Mouse (Mus musculus) midbrain, embryonic 11.5 days (tissue): ENCODE data around the gene Xiap. TPM values are rescaled to one million over a fixed set of nuclear protein-coding genes. Genes with fewer than 3 reads are reported as not detected.

Experiments used
- ATAC-seq: fragments of 200-750 bp; cut with Nextera tagmentation; 2 replicates; pipeline ENCODE4 v1.8.0; 2017; ENCODE audit warnings: moderate TSS enrichment, moderate library complexity; ENCODE audit not compliant: low FRiP score
- DNase-seq: peaks from one replicate; pipeline ENCODE4 v3.0.0; 2015; ENCODE audit warnings: low spot score; ENCODE audit errors: missing footprints
- H3K27ac ChIP-seq: fragments of 300-500 bp; sonication (generic); 2 replicates; pipeline ENCODE4 v1.5.1; 2014; ENCODE audit warnings: low read depth, low read length
- H3K27me3 ChIP-seq: fragments of 300-500 bp; sonication (generic); 2 replicates; pipeline ENCODE4 v1.6.1; 2014; ENCODE audit warnings: mild to moderate bottlenecking, low read length, moderate library complexity, mixed read lengths; ENCODE audit not compliant: control insufficient read depth, insufficient read depth
- H3K36me3 ChIP-seq: fragments of 300-500 bp; sonication (generic); 2 replicates; pipeline ENCODE4 v1.6.1; 2014; ENCODE audit warnings: mild to moderate bottlenecking, low read length, moderate library complexity, mixed read lengths; ENCODE audit not compliant: control insufficient read depth, insufficient read depth
- H3K4me1 ChIP-seq: fragments of 300-500 bp; sonication (generic); 2 replicates; pipeline ENCODE4 v1.6.1; 2014; ENCODE audit warnings: low read length; ENCODE audit not compliant: control insufficient read depth, insufficient read depth
- H3K4me2 ChIP-seq: fragments of 300-500 bp; sonication (generic); 2 replicates; pipeline ENCODE4 v1.6.1; 2014; ENCODE audit warnings: mild to moderate bottlenecking, moderate library complexity
- H3K4me3 ChIP-seq: fragments of 300-500 bp; sonication (generic); 2 replicates; pipeline ENCODE4 v1.5.1; 2014; ENCODE audit warnings: low read depth, low read length
- H3K9ac ChIP-seq: fragments of 300-500 bp; sonication (generic); 2 replicates; pipeline ENCODE4 v1.6.1; 2014; ENCODE audit warnings: low read length
- H3K9me3 ChIP-seq: fragments of 300-500 bp; sonication (generic); 2 replicates; pipeline ENCODE4 v1.6.1; 2016; ENCODE audit warnings: low read length; ENCODE audit not compliant: control insufficient read depth
- WGBS: fragments of 180-500 bp; shearing (Covaris S2); extraction: QIAGEN DNeasy Blood & Tissue Kit; methylation state at CpG from one replicate; pipeline ENCODE4 v1.1.7; 2014; 5-methylcytosine and 5-hydroxymethylcytosine counted together
- polyA plus RNA-seq: library from polyadenylated mRNA; unstranded; fragments of >200 nt; fragmentation: Nextera tagmentation; extraction: Ambion mirVana; gene quantifications from 2 replicates; pipeline ENCODE4 v1.2.1, GENCODE M21; 2014

Xiap gene
- polyA plus RNA-seq, 1 experiment from 2014 or later: 12.7 TPM

DNA sequence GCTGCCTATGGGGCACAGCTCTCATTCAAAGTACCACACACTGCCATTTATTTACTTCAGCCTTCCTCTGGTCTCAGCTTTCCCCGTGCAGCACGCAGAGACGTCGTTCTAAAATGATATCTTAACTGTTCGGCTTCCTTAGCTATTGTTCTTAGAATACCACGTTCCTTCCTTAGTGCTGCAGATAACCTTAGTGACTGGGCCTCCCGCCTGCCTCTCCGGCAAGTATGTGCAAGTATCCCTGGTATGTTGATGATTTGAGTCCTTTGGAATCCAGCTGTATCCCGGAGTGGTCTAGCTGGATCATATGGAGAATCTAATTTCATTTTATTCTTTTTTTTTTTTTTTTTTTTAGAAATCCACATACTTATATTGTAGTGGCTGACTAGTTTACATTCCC, 80.4 kb downstream of the Xiap start:
- Histone ChIP-seq H3K9ac (no peak overlapping the region), H3K9me3 (no peaks in the 10 kb centered on the region), H3K27me3 (no peaks in the 10 kb centered on the region), H3K36me3 (no peaks in the 10 kb centered on the region), H3K4me2 (no peak overlapping the region), H3K4me3 (no peak overlapping the region), H3K4me1 (no peaks in the 10 kb centered on the region), H3K27ac (no peak overlapping the region)
- DNase-seq (no peak), ATAC-seq (no peak)
- 71% methylated on average over 9 of the region's 9 CpGs for WGBS

DNA sequence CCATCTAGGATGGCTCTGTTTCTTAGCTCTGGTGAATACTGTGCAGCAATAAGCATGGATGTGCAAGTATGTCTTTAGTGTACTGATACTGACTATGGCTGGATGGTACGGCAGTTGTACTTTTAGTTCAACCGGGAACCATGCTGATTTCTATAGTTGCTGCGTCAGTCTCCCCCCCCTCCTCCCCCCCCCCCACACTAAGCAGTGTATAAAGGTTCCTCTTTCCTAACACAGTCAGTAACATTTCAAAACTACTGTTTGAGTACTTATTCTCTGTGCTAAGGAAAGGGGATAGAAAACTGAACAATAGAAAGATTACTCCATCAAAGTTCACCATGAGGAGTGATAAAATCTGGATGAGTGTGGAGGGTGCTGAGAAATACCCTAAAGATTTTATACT, 83.1 kb downstream of the Xiap start:
- ATAC-seq: no peak
- H3K4me1 ChIP-seq: no peaks in the 10 kb centered on the region
- no peak overlapping the region for H3K4me3 ChIP-seq
- no peak overlapping the region for H3K4me2 ChIP-seq
- H3K36me3 ChIP-seq: no peaks in the 10 kb centered on the region
- 77% methylated on average over 3 of the region's 3 CpGs for WGBS
- no peak overlapping the region for H3K27ac ChIP-seq
- no peaks in the 10 kb centered on the region for H3K27me3 ChIP-seq
- H3K9me3 ChIP-seq: no peaks in the 10 kb centered on the region
- no peak overlapping the region for H3K9ac ChIP-seq
- no peak for DNase-seq

DNA sequence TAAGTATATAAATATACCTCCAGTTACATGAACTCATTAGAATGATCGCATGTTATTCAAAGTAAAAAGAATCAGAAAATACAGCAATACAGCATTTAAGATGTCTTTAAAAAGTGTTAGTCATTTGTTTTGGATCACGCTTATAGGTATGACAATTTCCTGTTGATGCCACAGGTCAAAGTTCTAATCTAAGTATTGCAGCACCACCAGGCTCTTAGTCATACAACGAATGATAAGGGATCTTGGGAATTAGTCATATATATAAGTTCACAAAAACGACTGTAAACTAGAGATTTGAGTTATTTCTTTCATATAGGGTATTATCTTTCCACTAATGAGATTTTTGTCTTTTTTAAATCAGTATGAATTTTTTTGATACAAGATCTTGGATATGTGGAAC, 84.5 kb downstream of the Xiap start:
- 83% methylated on average over 4 of the region's 4 CpGs for WGBS
- Histone ChIP-seq H3K36me3 (no peaks in the 10 kb centered on the region), H3K4me2 (no peak overlapping the region), H3K27me3 (no peaks in the 10 kb centered on the region), H3K9ac (no peak overlapping the region), H3K4me1 (no peaks in the 10 kb centered on the region), H3K27ac (no peak overlapping the region), H3K9me3 (no peaks in the 10 kb centered on the region), H3K4me3 (no peak overlapping the region)
- ATAC-seq: no peak
- no peak for DNase-seq

DNA sequence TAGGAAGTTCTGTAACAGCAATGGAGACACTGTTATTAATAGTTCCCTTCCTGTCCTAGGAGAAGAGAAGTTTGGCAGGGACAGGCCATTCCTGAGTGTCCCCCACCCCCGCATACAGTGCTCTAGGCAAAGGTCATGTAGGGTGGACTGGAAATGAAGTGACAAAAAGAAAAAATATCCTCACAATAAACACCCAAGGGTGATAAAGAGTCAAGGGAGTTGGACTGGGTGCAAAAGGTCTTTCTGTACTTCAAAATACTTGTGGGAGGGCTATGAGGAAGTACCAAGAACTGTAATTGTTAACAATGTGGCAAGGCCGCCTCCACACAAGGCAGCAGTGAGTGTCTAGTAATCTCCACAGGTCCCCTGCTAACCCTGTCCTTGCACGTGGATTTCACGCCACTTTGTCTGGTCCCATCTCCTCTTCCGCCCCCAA, 88.6 kb downstream of the Xiap start:
- H3K36me3 ChIP-seq: no peaks in the 10 kb centered on the region
- DNase-seq (no peak), ATAC-seq (no peak)
- no peak overlapping the region for H3K27ac ChIP-seq
- H3K9me3 ChIP-seq: no peaks in the 10 kb centered on the region
- no peak overlapping the region for H3K9ac ChIP-seq
- H3K4me1 ChIP-seq: no peaks in the 10 kb centered on the region
- peak overlapping the region; percentile 44 for H3K4me2 ChIP-seq
- no peaks in the 10 kb centered on the region for H3K27me3 ChIP-seq
- WGBS: 61% methylated on average over 5 of the region's 5 CpGs
- no peak overlapping the region for H3K4me3 ChIP-seq

GRCm38 (mm10) chrX:42148788-42149556, 89.5 kb downstream of the Xiap start, which contains the start of gene Stag2:
Gene Stag2 (plus strand): TSS chrX:42149317.
- H3K4me1 ChIP-seq: no peaks in the 10 kb centered on the region

DNA sequence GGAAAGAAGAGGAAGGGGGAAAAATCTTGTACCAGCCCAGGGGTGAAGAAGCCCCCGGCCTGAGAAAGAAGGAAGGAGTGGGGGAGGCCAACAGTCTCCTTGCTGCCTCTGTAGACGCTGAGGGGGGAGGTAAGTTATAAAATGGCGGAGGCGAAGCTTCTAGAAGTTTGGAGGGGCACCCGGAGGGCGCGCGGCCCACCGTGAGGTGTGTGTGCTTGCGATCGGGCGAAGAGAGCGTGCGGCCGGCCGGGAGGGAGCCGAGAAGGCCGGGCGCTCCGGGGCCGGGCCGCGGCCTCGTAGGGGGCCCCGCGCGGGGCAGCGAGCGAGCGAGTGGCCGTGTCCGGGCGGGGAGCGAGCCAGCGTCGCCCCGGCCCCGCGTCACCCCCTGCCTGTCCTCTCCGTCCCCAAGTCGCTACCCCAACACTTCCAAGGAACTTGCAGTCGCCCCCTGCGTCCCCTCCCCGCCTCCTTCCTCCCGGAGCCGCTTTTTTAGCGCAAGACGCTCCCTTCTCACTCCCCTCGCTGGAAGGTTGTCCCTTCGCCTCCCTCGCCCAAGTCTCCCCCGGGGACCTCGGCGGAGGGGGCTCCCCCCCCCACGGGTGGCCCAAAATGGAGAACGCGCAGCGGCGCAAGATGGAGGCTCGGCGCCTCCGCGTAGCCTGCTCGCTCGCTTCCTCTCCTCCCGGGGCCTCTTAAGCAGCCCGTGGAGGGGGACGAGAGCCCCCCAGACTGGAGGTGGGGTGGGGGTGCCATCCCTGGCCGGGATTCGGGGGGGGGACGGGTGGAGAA, 90.3 kb downstream of the Xiap start:
- no peaks in the 10 kb centered on the region for H3K27me3 ChIP-seq
- peak overlapping the region; percentile 58 for H3K4me3 ChIP-seq
- peak; percentile 31 for ATAC-seq
- peak overlapping the region; percentile 94 for H3K9ac ChIP-seq
- H3K36me3 ChIP-seq: no peaks in the 10 kb centered on the region
- DNase-seq: peak; percentile 92
- no peaks in the 10 kb centered on the region for H3K4me1 ChIP-seq
- 27% methylated on average over 45 of the region's 71 CpGs for whole genome bisulfite sequencing
- H3K4me2 ChIP-seq: peak overlapping the region; percentile 45
- no peaks in the 10 kb centered on the region for H3K9me3 ChIP-seq
- peak overlapping the region; percentile 98 for H3K27ac ChIP-seq

More at GRCm38 (mm10) chrX:42148788-42149556, 89.5 kb downstream of the Xiap start, which contains the start of gene Stag2:
- Histone ChIP-seq H3K9me3 (no peaks in the 10 kb centered on the region), H3K9ac (peak within 1 kb of the TSS; percentile 94), H3K36me3 (no peaks in the 10 kb centered on the region), H3K4me2 (peak within 1 kb of the TSS; percentile 45), H3K4me3 (peak within 1 kb of the TSS; percentile 58), H3K27ac (peak within 1 kb of the TSS; percentile 98), H3K27me3 (no peaks in the 10 kb centered on the region)
- peak; percentile 99 for DNase-seq
- peak; percentile 74 for ATAC-seq
- WGBS: 17% methylated on average over 55 of the region's 76 CpGs

- Histone ChIP-seq H3K4me1 (no peaks in the 10 kb centered on the region), H3K27me3 (no peaks in the 10 kb centered on the region)
Measured at GRCm38 (mm10) chrX:42150346-42151023, 91.0 kb downstream of the Xiap start.

GRCm38 (mm10) chrX:42151024-42151754, 91.7 kb downstream of the Xiap start:
- peak overlapping the region; percentile 48 for H3K4me3 ChIP-seq
- H3K4me2 ChIP-seq: peak overlapping the region; percentile 44
- H3K36me3 ChIP-seq: no peaks in the 10 kb centered on the region
- no peaks in the 10 kb centered on the region for H3K9me3 ChIP-seq
- DNase-seq (peak; percentile 82), ATAC-seq (no peak)
- peak overlapping the region; percentile 73 for H3K9ac ChIP-seq
- no peaks in the 10 kb centered on the region for H3K4me1 ChIP-seq
- 17% methylated on average over 25 of the region's 25 CpGs for WGBS
- H3K27me3 ChIP-seq: no peaks in the 10 kb centered on the region
- peak overlapping the region; percentile 89 for H3K27ac ChIP-seq

More at GRCm38 (mm10) chrX:42150346-42151023, 91.0 kb downstream of the Xiap start:
- Histone ChIP-seq H3K9me3 (no peaks in the 10 kb centered on the region), H3K9ac (peak overlapping the region; percentile 94), H3K4me3 (peak overlapping the region; percentile 58), H3K4me2 (peak overlapping the region; percentile 45), H3K36me3 (no peaks in the 10 kb centered on the region), H3K27ac (peak overlapping the region; percentile 98)
- 37% methylated on average over 20 of the region's 40 CpGs for WGBS
- ATAC-seq (peak; percentile 89), DNase-seq (peak; percentile 95)
